Mouse (Mus musculus) spleen, postnatal 4 days (tissue): ENCODE data around the gene Gpr176.
A peak's percentile ranks its signal among the peaks of the same experiment; 100 is the strongest.
"Not testable (repeated sequence)": the region's sequence is repeated elsewhere in the genome, so short reads cannot be mapped to it uniquely, and the experiment has no call there.

Experiments used
- DNase-seq, 2 experiments: peaks; one replicate each; pipeline ENCODE4 v3.0.0; 2022; ENCODE audit warnings: low spot score in 2 of 2

Gene Gpr176

DNA sequence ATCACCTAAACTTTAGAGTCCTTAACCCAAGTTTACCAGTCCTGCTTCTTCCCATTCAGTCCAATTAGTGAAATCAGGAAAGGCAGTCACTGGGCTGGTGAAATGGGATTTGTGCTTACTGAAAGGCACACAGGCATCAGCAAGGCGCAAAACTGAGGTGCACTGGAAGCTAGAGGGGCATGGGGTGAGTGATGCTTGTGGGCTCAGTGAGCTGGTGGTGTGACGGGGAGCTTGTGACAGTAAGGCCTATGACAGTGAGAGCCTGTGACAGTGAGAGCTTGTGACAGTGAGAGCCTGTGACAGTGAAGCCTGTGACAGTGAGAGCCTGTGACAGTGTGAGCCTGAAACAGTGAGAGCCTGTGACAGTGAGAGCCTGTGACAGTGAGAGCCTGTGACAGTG lies 71.6 kb downstream of the Gpr176 start:
- no peak for DNase-seq

DNA sequence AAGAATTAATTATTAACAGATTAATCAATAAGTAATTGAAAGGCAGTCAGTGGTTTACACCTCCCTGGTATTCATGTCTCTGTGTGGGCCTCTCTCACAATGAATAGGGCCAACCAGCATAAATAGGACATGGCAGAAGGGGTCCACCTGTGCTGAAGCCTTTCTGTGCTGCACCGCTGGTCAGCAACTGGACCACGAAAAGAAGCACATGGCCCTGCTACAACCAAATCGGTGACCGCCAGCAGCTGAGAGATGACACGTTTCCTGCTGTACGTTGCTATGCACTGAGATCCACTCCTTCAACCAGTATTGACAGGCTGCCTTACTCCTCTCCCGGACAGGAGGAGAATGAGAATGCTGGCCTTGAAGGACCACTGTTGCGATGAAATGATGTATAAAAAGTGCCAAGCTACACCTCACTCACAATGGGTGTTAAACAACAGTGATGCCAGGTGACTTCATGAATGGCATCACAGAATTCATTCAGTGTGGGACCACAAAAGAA lies 72.1 kb downstream of the Gpr176 start:
- DNase-seq, result no peak

- no peak for DNase-seq
Measured at GRCm38 (mm10) chr2:118299981-118300380, 73.2 kb downstream of the Gpr176 start.

- DNase-seq, result no peak
Measured at GRCm38 (mm10) chr2:118298601-118299000, 74.6 kb downstream of the Gpr176 start.

DNA sequence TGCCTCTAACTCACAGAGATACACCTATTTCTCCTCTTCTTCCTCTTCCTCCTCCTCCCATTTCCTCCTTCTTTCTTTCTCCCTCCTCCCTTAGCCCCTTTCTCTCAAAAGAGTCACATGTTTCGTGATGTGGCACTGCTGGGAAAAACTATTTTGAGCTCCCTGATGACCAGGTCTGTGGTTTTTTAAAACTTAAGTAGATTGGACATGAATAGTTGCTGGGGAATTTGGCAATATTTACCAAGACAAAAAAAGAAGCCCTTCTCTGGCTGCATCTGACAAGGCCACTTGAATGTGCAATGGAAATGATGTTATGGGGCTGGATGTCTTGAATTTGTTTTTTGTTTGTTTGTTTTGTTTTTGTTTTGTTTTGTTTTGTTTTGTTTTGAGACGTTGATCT lies 75.3 kb downstream of the Gpr176 start:
- no peak for DNase-seq

GRCm38 (mm10) chr2:118295505-118295904 lies 77.7 kb downstream of the Gpr176 start:
- no peak for DNase-seq

- no peak for DNase-seq
Measured at GRCm38 (mm10) chr2:118293583-118293982, 79.6 kb downstream of the Gpr176 start.

DNA sequence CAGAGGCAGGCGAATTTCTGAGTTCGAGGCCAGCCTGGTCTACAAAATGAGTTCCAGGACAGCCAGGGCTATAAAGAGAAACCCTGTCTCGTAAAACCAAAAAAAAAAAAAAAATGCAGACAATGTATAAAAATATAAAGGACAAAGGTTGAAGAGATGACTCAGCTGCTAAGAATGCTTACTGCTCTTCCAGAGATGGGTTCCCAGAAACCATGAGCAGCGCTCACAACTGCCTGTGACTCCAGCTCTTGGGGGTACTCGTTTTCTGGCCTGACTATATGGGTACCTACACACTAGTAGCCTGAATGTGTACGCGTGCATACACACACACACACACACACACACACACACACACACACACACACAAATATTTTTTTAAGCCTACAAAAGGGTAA lies 84.2 kb downstream of the Gpr176 start:
- DNase-seq, result not testable (repeated sequence)

DNA sequence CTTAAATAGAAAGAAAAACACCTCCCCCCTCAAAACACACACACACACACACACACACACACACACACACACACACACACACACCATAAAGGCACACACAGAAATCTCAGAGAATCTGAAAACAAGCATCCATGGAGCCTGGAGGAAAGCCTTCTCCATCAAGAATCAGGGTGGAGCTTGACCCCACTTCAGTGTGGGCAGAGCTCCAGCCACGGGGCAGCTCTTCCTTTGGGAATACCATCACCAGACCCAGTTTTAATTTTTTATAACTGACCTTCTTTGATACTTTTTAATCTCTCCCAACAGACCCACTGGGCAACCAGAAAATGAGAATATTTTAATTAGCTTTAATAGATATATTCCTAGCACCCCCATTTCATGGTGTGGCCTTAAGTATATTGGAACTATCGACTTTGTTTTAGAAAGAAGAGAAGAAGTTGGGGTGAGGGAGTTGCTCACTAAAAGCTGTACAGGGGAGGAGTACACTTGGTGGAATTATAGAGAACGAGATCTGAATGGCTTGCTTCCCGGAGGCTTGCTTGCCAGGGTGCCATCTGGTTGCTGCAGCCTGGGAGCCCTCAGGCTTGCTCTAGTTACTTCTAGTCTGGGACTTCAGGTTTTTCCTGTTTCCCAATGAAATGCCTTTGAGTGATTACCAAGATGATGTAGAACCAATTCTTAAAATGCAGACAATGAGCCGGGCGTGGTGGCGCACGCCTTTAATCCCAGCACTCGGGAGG lies 84.7 kb downstream of the Gpr176 start:
- DNase-seq, result no peak

DNA sequence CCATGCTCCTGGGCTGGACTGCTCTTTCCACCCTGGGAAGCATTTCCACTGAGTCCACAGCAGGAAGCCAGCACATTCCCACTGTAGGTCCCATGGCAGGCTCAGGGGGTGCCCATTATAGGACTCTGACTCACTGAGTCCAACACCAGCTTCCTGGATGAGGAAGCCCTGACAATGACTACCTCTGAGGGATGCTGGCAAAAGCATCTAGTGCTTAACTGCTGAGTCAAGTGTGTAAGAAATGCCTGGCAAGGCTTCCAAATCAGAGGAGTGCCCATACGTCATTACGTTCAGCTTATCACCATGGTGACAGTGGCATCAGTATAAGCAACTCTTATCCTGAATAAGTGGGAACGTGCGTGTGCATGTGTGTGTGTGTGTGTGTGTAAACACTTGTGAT lies 85.5 kb downstream of the Gpr176 start:
- DNase-seq, result no peak

- no peak for DNase-seq
Measured at GRCm38 (mm10) chr2:118282467-118282866, 90.8 kb downstream of the Gpr176 start.

DNA sequence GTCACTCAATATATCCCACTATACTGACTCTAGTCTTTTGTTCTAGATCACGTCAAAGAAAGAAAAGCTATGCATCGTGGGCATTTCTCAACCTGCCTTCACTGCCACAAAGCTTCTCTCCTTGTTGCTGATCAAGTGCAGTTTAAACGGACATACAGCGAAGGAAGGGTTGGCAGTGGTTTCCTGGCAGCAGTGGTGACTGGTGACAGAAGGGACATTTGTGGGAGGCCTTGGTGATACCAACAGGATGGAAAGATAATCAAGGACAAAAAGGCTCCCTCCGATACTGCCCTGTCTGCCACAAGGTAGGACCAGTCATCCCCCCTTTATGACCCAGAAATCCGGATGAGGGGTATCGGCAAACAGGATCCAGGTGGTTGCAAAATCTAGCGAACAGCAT lies 95.0 kb downstream of the Gpr176 start:
- DNase-seq, result no peak

GRCm38 (mm10) chr2:118271606-118272005 lies 101.6 kb downstream of the Gpr176 start:
- DNase-seq, result no peak

DNA sequence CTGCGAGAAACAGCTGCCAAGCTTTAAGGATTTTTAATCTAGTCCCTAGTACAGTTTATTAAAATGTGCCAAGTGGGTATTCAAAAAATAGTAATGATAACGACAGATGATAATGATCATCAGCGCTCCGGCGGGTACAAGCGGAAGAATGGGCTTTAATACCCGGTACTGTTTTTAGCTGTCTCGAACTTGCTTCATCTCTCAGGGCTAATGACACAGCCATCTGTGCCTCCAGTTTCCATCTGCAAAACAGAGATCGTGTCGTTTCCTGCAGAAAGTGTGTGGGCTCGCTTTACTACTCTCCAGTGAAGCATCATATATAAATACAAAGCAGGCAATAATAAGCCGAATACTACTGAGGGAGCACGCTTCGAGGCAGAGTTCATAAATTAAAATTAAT lies 103.0 kb downstream of the Gpr176 start:
- DNase-seq, result no peak

DNA sequence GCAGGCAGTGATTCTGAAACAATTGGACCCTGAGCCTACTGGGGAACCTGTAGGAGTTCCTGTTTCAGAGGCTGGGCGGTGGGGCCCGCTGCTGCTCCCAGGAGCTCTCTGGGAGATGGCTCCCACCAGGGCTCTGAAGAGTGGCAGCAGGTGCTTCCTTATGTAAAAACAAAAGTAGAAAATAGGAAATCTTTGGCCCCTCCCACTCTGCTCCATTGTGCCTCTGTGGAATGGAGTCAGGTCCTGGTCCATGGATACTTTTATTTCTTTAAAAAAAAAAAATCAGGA lies 109.4 kb downstream of the Gpr176 start:
- peak in 1 of 2 experiments; percentile 63 for DNase-seq

DNA sequence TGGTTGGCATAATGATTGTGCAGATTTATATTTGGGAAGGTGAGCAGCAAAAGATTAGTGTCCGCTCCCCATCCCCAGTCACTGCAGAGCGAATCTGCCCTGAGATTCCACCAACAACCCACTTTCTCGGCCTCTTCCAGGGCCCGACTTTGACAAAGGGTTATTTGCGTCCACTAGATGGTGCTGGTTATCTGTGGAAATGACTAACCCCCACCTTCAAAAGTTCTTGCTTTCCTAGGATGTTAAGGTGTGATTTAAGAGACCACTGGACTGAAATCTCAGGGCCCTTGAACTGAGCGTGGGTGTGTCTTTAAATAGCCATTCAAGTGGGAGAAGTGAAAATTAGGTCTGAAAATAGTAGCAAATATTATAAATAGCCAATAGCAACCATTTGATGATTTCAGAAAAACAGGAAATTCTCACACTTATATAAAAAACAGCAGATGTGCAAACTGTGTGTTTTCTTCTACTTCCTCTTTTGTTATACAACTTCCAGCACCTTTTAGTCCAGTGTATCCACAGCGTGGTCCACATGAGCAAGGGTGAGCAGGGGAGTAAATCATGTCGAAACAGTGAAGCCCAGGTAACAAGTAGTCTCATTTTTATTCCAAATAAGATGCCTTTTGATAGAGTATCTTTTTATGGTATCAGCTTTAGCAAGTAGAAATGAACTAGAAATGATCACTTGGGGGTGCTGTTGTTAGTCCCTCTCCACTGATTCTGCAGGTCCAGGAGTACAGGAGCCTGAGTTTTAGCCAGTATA lies 109.9 kb downstream of the Gpr176 start:
- peak in 1 of 2 experiments; percentile 63 for DNase-seq

- no peak for DNase-seq
Measured at GRCm38 (mm10) chr2:118262673-118263072, 110.5 kb downstream of the Gpr176 start.

DNA sequence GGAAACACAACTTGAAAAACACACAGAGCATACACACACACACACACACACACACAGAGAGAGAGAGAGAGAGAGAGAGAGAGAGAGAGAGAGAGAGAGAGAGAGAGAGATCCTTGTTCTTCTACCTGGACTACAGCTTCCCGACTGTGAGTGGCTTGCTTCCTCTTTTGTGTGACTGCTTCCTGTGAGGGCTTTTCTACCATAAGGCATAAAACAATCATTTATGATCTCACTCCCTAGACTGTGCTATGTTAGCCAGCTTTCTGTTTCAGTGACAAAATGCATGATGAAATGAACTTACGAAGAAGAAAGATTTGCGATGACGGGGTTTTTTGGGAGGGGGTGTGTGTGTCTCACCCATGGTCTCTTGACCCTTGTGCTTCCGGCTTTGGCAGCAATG lies 113.5 kb downstream of the Gpr176 start:
- no peak for DNase-seq

GRCm38 (mm10) chr2:118257094-118257493 lies 116.1 kb downstream of the Gpr176 start:
- DNase-seq, result no peak

- DNase-seq, result peak; percentile 70 to 75
Measured at GRCm38 (mm10) chr2:118256621-118257053, 116.6 kb downstream of the Gpr176 start, which contains the start of gene Fsip1. TSS of gene Fsip1 (minus strand) at chr2:118256966.

DNA sequence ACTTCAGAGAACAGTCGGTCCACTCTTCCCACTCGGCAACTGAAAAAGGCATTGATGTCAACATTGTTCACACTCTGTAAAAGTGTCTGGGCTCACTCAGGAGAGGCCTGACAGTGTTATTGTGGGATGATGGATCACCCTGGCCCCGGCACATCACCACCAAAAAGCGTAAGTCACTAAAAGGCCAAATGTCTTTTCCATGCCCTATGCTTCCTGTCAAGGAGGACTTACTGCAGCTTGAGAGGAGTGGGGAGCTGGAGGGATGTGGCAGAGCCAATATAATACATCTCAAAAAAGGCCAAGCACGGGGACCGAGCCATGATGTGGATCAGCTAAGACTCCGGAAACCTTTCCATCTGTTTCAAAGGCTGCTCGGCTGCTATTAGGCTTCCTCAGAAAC lies 118.7 kb downstream of the Gpr176 start:
- DNase-seq, result no peak

GRCm38 (mm10) chr2:118248966-118249365 lies 124.3 kb downstream of the Gpr176 start:
- DNase-seq, result no peak

DNA sequence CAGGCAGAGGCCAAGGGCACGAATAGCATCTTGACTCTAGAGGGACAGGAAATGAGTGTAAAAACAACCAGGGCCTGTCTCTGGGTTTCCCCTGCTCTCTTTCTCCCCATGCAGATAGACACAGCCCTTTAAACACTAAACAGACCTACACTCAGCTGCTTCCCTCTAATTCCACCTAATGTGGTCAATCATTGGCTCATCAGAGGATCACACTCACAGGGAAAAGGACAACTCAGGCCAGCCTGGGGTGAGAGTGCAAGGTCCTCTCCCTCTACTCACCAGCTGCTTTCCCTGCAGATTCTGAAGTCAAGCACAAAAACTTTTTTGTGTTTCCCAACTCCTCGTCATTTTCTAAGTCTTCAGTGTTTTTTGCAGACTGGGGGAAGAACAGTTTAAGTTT lies 125.2 kb downstream of the Gpr176 start:
- DNase-seq, result no peak
